Mouse (Mus musculus) left cerebral cortex, postnatal 14 days (tissue): ENCODE results near the gene Gm20696. TPM values are rescaled to one million over a fixed set of nuclear protein-coding genes. Genes with fewer than 3 reads are reported as not detected.

Experiments
- DNase-seq, 2 experiments: peaks; one replicate each; pipeline ENCODE4 v3.0.0; 2021 to 2022; ENCODE audit warnings: low spot score in 2 of 2, mixed read lengths in 1 of 2
- intact Hi-C: fragments of 180-260 bp; cut with DNase I; formaldehyde crosslinking; loops from one replicate; pipeline ENCODE4 v1.15.1; 2025
- total RNA-seq, 2 experiments: library from RNA; stranded (reverse); gene quantifications; 2 replicates each; pipeline ENCODE4 v1.2.3; 2021

Gm20696 gene
- total RNA-seq, 2 experiments from 2014 or later: 5.3 to 6.3 TPM

DNA sequence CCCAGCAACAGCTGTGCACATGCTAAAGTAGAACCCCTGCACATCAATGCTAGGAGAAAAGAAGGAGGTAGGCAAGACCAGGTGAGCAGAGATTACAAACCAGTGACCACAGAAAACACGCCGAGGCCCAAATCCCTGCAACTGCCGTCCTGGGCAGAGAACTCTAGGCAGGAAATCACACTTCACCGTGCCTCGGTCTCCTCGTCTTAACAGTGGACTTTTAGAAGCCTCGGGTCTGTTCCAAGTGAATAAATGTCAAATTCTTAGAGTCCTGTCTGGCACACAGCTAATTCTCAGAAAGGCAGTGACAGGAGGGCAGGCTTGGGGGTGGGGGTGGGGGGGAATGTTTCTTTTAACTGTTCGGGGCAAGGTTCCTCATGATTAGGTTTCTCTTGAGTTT, 364.7 kb downstream of the Gm20696 start:
- DNase-seq: no peak
- intact Hi-C loops: no loop called here

DNA sequence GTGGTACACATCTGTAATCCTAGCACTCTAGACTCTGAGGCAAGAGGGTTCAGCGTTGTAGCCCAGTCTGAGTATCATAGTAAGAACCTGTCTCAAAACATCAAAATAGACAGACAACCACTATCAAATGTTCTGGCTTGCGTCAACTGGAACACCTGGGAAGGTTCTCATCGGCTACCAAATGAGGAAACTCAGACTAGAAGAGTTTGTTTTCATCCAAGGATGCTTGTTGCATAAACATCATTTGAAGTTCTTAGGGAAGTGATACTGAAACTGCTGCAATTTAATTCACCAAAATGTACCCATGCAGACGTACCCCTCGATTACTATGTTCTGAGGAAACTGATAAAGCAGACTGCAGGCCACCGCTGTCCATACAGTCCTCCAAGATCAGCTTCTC, 366.4 kb downstream of the Gm20696 start:
- DNase-seq: no peak

DNA sequence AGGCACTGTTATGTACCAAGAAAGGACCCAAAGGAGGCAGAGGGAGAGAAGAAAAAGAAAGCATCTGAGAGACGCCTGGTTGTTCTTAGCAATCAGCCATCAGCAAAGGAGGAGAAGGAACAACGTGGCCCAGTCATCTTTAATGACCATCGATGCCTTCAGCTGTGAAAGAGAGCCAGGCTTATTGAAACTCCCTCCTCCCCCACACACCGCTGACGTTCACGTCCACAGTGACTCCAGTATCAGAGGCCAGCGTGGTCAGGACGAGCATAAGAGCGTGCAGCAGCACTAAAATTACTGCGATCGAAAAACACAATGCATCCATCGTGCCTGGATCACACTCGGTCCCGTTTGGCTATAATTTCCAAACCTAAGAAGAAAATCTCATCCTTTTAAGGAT, 367.4 kb downstream of the Gm20696 start:
- intact Hi-C loops: no loop called here
- DNase-seq: no peak

More for the DNA sequence above, 366.4 kb downstream of the Gm20696 start:
- intact Hi-C loops: no loop called here

DNA sequence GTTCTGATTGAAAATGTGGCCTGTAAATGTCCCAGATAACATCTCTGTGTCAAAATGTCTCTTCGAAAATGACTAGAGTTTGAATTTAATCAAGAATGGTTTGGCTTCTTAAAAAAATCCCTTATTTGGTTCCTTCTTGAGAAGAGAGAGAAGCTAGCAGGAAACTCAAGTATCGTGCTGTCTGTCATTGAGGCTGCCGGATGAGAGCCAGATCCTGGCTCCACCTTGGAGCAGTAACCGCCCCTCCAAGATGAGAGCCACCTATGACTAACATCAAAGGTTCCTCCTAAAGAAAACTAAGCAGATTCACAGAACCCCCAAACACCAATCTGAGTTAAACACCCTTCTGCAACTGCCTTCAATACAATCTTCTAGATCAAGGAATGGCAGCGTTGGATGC, 369.1 kb downstream of the Gm20696 start:
- intact Hi-C loops: no loop called here
- no peak for DNase-seq

DNA sequence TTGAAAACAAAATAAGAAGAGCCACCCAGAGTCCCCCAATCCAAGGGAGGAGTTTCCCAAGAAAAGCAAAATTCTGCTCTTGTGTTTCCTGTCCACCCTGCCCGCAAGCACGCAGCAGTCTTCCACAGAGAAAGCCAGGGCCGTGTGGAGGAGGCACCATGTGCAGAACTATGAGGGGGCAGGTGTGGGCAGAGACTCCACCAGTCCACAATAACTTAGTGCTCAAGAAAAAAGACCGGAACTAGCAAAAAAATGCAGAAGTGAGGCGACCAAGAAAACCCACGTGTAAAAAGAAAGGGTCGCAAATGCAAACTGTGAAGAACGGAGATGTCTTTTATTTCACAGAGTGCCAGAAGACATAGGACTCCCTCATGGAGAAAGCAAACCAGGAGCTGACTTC, 371.1 kb downstream of the Gm20696 start:
- intact Hi-C loops: no loop called here
- DNase-seq: peak; percentile 13 to 30

DNA sequence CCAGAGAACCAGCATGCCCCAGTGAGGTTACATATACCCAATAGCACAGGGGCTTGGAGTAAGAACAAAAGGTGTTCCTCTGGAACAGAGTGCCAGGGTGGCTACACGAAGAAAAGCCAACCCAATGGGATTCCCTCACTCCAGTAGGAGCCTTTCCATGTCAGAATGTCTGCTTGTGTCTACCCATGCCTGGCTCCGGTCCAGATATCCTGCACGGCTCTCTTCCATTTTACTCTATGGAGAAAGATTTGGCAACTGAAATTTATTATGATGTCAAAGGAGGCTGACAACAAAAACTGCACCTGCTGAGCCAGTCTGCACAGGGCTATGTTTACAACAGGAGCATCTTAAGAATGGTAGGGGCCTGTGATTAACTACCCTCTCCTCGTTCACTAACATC, 377.4 kb downstream of the Gm20696 start:
- no peak for DNase-seq

DNA sequence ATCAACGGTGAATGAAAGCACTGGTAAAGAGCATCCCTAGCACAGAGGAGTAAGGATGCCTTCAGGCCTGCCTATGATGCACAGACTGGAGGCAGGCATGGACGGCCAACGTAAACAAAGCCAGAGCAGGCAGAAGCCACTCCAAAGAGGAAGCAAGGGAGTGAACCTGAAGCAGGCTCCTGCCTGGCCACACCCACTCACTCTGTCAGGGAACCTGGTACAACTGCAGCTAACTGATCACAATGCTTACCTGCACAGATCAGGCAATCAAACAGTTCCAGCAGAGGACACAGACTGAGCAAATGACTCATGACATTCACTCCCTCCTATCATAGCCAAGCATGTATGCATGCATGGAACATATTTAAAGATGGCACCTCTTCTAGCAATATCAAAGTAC, 381.6 kb downstream of the Gm20696 start:
- intact Hi-C loops: no loop called here
- DNase-seq: no peak

More for the DNA sequence above, 377.4 kb downstream of the Gm20696 start:
- intact Hi-C loops: no loop called here

DNA sequence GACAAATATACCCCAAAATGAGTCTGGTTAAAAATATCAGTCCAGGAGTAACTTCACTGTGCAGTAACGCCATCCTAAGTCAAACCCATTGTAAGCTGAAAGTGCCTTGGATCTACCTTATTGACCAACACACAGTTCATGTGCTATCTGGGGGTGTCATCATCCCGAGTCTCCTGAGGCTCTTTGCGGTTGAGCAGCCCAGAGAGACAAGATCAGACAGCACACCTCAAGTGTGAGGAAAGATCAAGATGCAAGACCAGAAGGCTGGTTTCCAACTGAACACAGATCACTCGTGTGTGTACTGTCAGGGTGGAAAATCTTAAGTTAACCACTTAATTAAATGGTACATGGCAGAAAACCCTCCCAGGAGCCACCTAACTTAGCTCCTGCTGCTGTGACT, 382.6 kb downstream of the Gm20696 start:
- DNase-seq: no peak
- intact Hi-C loops: no loop called here

DNA sequence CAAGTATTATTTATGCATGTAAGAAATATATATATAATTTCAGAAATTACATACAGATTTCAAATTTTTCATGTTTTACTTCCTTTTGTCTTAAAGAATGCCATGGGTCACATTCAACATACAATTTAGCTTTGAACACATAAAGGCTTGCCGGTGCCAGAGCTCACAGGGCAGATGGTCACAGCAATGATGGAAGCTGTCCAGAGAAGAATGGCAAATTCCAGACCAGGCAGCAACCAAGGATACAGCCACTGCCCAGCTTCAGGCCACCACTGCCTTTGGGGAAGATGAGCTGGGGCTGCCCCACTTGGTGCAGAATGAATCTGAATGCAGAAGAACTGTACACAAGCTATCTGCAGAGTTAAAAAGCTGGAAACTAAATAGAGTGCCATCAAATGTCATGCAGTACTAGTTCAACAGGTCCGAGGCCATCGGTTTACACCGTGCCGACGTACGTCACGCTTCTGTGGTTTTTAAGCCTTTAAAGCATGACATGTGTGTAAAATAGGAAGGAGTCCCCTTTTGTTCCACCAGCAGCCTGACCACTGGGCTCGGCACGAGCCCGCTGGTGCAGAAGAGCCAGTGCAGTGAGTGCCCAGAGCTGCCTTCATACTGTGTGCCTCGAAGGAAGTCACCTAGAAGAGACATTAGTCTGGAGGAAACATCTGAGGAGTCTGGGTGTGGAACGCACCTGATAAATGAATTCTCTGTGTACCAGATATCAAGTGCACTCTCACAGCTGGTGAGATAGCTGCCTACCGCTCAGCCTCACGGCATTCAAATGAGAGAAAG, 383.5 kb downstream of the Gm20696 start:
- intact Hi-C loops: no loop called here
- DNase-seq: no peak

DNA sequence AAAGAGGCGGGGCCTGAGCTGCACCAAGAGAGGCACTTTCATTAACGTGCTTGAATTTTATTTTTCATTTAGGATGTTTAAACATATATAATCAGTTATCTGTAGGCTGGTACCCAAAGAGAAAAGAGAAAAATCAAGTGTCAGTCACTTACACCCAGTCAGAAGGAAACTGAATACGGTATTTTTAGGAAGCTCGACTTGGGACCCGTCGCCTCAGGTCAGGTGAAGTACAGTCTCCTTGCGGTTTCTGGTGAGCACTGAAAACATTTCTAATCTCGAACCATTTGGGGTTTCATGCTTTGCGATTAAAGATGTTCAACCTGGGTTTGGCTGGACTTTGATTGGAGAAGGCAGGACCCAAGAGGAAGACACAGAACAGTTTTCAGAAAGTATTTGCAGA, 385.2 kb downstream of the Gm20696 start:
- intact Hi-C loops: no loop called here
- no peak for DNase-seq

DNA sequence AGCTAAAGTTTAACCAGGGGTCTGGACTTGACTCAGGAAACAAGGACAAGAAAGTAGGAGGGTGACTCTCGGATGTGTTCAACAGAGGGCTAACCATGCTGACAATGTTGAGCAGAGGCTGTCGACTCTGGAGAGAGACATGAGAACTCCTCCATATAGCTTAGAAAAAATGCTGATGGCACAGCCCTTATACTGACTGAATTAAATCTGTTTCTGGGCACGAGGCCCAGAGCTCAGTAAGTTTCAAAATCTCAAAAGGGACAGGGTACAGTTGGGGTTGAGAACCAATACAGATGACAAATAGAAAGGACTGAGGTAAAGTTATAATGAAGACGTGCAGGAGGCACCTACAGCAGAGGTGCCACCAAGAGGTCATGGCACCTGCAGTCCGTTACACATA, 386.0 kb downstream of the Gm20696 start:
- intact Hi-C loops: no loop called here
- no peak for DNase-seq

DNA sequence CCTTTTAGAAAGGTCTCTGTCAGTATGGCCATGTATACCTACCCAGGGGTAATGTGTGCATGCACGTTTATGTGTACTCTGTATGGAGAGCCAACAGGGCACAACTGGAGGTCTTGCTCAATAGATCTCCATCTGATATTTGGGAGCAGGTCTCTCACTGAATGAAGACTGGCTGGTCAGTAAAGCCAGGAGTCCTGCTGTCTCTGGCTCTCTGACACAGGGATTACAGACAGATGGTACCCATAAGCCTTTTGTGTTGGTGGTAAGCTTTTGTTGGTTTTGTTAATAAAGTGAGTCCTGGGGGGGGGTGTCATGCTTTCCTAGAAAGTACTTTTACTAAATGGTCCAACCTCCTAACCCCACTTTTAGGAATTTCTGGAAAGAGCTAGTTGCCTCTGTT, 389.3 kb downstream of the Gm20696 start:
- no peak for DNase-seq
- intact Hi-C loops: no loop called here

DNA sequence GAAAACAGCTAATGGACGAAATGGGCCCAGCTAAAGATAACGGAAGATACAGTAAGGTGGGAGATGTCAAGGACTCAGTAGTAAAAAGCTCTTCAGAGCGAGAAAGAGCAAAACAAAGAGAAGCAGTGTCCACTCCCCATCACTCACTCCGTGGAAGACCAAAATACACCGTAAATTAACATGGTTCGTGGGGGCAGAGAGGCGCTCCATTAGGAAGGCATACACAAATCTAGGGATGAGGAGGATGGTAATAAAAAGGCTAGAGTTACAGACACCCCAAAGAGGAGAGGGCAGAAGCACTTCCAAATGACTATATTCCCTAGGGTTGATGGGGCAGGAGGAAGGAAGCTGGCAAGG, 390.3 kb downstream of the Gm20696 start:
- intact Hi-C loops: no loop called here
- DNase-seq: no peak

DNA sequence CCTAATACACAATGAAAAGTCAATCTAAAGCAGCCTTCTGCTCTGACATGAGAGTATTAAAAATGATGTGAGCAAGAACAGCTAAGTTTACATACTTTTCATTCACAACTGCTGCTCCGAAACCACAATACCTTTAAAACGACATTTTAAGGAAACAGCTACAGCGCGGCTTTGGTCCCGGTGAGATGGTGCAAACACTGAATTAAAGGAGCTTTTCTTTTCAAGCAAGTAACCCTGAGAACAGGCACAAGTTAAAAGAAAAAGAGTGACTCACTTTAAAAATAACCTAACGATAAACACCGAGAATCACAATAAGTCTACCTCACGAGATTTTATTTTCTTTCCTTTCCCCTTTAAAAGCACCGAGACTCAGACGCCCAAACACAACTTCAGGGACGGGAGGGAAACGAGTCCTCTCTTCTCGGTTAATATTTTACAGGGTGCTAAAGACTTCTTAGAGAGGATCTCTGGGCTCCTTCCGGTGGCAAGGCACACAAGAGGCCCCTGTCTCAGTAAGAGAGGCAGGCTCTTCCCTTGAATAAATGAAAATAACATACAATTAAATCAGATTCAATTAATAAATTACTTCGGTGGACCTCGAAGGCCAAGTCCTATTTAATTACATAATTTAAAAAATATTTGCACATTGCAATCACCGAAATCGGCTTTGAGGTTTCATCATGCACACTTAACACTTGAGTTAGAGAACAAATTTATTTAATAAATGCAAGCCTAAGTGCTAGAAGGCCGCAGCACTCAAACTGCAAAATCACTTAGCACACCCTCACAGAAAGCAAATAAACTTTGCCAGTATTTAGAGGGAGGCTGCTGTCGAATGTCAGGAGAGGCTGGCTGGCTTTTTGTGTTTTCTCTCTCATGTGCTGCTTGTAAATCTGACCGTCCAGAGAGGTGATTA, 391.0 kb downstream of the Gm20696 start:
- intact Hi-C loops: no loop called here
- no peak for DNase-seq

DNA sequence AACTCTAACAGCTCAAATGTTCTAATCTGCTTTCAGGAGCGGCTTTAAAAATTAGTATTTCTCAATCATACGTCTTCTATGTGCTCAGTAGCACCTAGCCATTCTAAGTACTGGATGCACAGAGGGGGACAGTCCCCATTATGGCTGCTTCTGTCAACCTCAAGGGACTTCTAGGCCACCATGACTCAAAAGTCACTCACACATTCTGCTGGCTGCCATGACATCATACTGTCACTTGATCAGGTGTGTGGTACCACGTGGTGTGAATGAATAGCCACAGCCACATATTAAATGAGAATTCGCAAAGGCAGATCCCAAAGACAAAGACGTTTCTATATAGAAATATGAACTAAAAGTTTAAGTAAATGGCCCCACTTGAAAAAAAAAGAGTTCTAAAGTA, 391.9 kb downstream of the Gm20696 start:
- no peak for DNase-seq
- intact Hi-C loops: no loop called here

DNA sequence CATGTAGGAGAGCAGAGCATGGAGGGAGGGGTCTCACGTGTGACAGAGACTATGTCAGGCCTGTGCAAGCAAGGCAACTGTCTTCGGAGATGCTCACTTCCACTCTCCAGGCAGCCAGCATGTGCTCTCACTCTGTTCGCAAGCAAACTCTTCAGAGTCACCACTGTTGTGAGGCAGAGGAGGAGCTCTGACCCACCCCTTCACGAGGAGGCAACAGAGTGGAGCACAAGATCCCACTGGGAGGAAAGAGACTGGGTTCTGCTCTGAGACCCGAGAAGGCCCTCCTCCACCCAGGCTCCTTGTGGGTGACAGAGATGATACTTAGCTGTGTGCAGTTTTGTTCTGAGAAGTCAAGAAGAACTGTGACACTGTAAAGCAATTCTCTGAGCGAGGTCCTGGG, 392.4 kb downstream of the Gm20696 start:
- intact Hi-C loops: no loop called here
- no peak for DNase-seq

DNA sequence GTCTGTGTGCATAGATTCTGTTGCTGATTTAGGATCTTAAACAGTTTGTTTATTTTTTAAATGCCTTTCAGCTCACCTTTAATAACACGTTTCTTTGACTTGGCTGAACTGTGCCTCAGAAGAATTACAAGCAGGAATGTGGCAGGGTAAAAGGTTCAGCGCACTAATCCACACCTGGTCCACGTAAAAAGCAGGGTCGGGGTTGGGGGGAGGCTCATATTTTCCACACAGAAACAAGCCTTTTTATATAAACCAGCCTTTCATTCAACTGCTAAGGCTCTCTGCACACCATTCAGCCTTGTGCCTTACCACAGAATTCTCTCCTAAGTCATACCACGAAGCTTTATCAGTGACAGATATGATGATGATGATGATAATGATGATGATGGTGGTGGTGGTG, 393.4 kb downstream of the Gm20696 start:
- DNase-seq: no peak
- intact Hi-C loops: no loop called here

DNA sequence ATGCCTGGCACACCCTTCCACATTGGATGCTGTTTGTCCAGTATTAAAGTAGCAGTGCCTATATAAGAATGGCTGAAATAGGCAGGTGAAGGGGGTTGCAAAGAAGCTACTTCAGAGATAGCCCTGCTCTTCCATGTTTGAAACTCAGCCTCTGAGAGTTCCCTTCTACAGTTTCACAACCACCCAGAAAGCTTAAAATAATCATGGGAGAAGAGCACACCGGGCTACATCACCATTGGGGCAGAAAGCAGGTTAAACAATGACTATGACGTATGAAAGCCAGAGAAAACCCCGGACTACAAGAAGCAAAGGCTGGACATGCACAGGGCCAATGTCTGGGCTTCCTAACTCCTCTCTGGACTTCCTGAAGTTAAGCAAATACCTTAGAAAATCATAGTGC, 394.4 kb downstream of the Gm20696 start:
- intact Hi-C loops: no loop called here
- DNase-seq: no peak

DNA sequence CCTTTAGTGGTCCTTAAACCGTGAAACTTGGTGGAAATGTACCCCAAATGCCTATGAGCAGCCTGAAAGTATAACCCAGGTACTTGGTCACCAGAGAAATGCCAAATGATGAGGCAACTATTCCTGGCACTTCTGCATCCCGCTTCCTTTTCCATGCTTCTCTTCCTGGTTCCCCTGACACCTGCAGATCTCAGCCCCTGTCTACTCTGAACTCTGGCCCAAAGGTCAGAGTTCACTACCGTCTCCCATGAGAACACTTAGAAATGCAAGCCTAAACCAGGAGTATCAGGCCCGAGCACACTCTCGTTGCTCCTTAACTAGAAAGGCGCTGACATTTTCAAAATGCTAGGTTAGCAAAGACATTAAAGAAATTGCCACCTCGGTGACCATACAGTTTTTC, 394.9 kb downstream of the Gm20696 start:
- no peak for DNase-seq
- intact Hi-C loops: no loop called here

DNA sequence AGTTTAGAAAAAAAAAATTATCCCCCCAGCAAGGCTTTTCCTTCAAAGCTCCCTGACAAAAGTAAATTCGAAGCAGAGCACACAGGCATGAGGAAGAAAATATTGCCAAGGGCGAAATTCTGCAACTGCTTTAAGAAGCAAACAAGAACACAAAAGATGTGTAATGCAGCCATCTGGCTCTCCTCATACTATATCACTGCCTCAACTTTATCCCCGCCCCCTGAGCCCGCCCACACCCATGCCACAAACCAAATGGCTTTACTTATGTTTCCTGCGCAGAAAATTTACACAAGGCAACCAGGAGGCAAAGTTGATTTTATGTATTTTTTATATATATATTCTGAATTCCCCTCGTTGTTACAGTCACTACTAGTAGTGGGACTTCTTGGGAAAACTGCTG, 396.7 kb downstream of the Gm20696 start:
- intact Hi-C loops: loop anchor here (10.0 kb wide), 2 partner anchors 245 to 745 kb away; no protein-coding TSS in a partner anchor
- DNase-seq: peak in 1 of 2 experiments; percentile 57
